Mouse (Mus musculus) large intestine, adult 2 months (tissue): ENCODE results near the gene Speg. TPM values are rescaled to one million over a fixed set of nuclear protein-coding genes. Genes with fewer than 3 reads are reported as not detected.

Experiments
- DNase-seq: peaks from one replicate; pipeline ENCODE4 v3.0.0-alpha.2; 2012; ENCODE audit warnings: low read depth, low spot score
- WGBS: fragments of 180-500 bp; shearing (Covaris S2); methylation state at CpG from one replicate; pipeline ENCODE4 v1.1.7; 2018; 5-methylcytosine and 5-hydroxymethylcytosine counted together
- polyA plus RNA-seq: library from polyadenylated mRNA; depleted of rRNA; stranded (reverse); fragments of >200 nt; gene quantifications from 2 replicates; pipeline ENCODE4 v1.2.3, GENCODE M21; 2012; rRNA removed

Speg gene
- 20.6 and 22.7 TPM in 2 replicates for polyA plus RNA-seq

DNA sequence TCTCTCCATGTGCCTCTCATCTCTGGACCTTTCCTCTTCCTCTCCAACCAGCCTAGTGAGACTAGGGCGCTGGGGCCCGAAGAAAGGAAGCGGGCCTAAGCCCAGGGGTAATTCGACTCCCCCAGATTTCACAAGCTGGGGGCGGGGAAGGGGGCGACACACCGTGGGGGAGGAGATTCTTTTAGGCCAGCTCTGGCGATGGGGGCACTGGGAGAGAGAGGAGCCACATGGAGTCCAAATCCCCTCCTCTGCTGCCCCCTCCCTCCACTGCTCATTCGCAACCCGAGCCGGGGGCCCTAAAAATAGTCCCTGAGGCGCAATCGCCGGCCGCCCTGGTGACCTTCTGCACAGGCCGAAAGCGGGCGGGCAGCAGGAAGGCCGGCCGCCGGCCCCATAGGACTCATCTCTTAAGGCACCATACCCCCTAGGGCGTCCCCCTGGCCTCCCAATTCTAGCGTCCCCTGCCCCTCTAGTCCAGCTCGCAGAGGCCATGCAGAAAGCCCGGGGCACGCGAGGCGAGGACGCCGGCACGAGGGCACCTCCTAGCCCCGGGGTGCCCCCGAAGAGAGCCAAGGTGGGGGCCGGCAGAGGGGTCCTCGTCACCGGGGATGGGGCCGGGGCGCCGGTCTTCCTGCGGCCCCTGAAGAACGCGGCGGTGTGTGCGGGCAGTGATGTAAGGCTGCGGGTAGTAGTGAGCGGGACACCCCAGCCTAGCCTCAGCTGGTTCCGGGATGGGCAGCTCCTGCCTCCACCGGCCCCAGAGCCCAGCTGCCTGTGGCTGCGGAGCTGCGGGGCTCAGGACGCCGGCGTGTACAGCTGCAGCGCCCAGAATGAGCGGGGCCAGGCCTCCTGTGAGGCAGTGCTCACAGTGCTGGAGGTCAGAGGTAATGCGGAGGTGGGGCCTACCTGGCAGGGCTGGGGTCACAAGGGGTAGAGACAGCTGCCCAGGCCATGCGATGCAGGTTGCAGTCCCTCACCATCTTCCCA lies at the start of gene Speg:
Gene Speg (plus strand): TSS at position 348 of the 987 bp plus-strand sequence.
- DNase-seq = no peak
- WGBS = 35% methylated on average over 57 of the region's 57 CpGs

DNA sequence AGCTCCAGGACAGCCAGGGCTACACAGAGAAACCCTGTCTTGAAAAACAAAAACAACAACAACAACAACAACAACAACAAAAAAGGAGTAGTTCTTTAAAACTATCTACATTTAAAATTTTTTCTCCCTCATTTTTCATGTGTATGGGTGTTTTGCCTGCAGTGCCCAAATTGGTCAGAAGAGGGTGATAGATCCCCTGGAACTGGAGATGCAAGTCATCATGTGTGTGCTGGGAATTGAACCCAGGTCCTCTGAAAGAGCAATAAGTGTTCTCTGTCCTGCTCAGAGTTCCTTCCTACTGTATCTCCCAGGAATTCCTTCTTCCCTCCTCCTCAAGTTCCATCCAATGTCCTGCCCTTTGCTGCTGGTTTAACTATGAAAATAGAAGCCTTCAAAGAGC lies 47.6 kb upstream of the Speg start:
- DNase-seq = no peak

- 92% methylated on average over 1 of the region's 1 CpGs for WGBS
- DNase-seq = no peak
These were observed 43.8 kb upstream of the Speg start for GRCm38 (mm10) chr1:75331271-75331670.

GRCm38 (mm10) chr1:75336461-75336860 lies 38.6 kb upstream of the Speg start:
- 36% methylated on average over 3 of the region's 3 CpGs for WGBS
- no peak for DNase-seq

GRCm38 (mm10) chr1:75337097-75337496 lies 38.0 kb upstream of the Speg start:
- 39% methylated on average over 9 of the region's 9 CpGs for WGBS
- DNase-seq = no peak

DNA sequence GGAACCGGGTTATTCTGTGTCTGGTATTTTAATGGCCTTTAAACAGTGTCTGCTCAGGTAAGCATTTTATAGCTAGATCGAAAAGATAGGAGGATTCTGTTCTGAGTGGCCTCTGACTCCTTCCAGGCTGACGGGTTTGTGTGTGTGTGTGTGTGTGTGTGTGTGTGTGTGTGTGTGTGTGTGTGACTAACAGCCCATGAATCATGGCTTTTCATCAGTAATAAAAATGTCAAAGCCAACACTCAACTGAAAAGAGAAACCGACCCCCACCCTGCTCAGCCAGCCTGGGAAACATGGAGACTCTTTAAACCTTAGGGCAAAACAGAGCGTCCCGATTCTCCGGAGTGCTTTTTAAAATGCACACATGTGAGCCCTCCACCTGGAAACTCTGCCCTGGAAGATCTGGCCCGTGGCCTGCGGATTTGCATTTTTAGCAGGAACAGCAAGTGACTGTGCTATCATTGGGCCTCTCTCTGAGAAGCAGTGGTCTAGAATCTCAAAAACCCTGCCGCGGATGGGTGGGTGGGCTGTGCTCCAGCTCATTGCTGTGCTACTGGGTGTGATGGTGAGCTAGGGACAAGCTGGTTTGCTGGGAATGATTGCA lies 36.9 kb upstream of the Speg start:
- no peak for DNase-seq

DNA sequence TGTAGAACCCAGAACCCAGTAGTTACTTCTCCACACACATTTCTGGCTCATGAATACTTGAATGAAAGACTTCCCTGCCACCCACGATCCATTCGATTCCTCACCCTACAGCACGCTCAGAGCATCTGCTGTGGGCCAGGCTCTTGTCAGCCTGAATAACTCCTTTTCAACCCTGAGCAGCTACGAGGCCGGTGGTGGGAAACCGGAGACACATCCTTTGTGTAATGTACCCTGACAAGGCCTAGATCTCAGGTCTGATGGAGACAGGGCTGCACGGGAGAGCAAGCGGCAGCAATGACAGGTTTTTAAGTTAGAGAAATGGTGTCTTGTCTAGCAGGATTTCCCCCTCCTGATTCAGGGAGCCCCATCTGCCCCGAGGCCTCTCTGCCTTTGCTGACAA lies 35.8 kb upstream of the Speg start:
- WGBS = 82% methylated on average over 9 of the region's 9 CpGs
- no peak for DNase-seq

More for the DNA sequence above, 36.9 kb upstream of the Speg start:
- 7% methylated on average over 11 of the region's 11 CpGs for WGBS

DNA sequence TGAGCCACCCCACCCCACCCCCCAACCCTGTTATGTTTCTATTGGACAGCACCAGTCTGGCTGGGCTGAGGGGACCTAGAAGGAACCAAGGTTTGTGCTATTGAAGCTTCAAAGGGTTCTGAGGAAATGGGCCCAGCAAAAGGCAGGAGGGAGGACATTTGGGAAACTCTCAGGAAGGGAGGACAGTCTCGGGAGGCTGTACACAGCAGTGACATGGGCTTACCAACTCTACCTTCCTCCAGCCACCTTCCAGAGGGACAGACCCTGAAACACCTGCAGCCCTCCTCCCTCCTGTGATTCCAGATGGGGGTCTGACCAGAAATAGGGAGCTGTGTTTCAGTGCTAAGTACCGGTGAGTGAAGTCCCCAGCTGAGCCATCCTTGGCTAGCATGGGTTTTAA lies 34.6 kb upstream of the Speg start:
- DNase-seq = no peak
- 88% methylated on average over 2 of the region's 2 CpGs for WGBS

DNA sequence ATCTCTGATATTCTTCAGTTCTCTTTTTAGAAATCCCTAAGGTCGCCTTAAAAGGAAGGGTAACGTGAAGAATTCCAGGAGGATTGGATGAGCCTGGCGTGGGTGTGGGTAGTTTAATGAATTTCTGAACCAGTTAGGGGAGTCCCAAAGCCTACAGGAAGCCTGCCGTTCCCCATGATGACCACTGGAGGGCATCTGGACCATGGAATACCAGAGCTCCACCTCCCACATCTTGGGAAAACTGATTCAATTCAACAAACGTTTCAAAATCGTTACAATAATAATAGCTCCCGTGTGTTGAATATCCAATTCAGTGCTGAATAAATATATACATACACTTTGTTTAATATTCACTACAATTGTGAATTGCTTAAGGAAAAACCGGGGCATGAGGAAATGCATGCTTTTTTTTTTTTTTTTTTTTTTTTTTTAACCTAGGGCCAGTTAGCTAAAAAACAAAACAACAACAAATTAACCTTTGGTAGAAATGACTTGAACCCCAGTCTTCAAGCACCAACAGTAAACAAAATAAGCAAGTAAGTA lies 32.2 kb upstream of the Speg start:
- no peak for DNase-seq
- 1% methylated on average over 8 of the region's 8 CpGs for whole genome bisulfite sequencing

DNA sequence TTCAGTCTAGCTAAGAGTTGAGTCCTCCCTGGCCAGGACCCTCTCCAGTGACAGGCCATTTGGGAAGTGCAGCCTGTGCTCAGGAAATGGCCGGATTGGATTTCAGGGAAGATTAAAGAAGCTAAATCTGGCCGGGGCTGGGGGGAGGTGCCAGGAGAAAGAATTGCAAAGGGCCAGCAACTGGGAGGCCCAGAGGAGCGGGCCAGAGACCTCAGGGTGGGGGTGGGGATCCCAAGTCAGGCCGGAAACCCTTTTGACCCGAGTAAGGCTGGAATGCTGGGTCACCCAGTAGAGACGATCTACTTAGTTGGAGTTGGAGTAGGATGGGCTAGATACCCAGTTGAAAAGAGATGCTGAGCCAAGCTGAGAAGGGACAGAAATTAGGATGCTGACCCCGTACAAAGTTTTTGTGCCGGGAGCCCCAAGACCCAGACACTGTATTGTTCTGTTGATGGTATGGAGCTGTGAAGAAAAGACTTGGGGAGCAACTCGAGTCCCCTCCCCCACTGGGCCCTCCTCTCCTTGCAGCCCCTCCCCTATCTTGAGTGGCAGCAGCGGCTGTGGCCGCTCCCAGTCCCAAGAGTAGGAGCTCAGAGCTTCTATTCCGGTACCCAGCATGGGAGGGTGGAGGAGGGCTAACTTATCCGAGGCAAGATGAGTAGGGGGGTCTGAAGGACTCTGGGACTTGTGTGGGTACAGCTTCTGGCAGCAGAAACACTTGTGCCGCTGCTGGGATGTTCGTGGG lies 30.6 kb upstream of the Speg start:
- 43% methylated on average over 15 of the region's 15 CpGs for WGBS

DNA sequence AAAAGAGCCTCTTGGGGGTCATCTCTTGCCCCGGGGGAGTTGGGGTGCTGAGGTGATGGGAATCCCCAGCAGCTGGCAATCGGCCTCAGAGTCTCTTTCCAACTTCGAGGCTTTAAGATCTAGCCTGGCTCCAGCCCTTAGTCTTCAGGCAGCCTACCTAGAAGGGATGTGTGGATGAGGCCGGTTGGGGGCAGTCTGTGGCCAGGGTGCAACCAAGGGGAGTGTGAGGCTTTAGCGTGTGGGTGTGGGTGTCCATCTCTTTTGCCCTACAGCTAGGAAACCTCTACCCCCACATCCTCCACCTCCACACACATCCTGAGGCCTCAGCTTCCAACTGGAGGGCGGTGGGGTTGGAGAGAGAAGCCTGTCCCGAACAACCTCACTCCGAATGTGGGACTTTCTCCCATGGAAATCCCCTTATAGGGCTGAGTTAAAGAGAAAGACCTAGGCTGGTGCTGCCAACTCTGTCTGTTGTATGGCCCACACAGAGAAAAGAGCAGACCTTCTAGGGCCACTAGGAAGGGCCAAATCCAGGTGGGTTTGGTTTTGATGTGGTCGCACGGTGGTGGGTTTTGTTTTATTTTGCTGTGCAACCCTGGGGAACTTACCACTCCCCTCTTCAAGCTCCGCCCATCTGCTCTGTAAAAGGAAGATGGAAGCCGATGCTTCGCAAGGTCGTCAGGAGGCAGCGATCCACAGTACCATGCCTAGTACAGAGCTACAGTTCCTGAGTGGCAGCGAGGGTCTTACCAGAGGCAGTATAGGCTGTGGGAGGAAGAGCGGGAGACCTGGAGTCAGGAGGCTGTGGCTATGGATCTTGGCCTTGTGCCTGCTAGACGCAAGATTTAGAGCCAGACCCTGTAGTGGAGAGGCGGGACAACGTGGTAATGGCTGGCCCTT lies 29.8 kb upstream of the Speg start:
- no peak for DNase-seq
- 61% methylated on average over 20 of the region's 20 CpGs for WGBS

More for the DNA sequence above, 30.6 kb upstream of the Speg start:
- DNase-seq = no peak

- DNase-seq = no peak
- WGBS = 61% methylated on average over 5 of the region's 5 CpGs
These were observed 27.8 kb upstream of the Speg start for GRCm38 (mm10) chr1:75347279-75347678.

DNA sequence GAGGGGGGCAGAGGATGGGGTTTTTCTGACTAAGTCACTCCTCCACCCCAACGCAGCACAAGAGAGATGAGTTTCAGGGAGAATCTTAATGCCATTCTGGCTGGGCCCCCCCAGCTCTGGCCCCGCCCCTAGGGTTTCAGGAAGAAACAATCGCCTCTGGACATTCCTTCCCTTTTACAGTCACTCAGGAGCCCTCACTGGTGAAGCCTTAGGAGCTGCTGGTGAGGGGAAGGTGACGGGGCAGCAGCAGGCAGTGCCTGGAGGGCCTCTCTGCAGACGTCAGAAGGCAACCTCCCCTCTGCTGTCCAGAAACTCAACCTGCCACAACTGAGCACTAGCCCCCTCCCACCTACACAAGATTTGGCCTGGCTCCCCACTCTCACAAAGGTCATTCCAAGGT lies 25.8 kb upstream of the Speg start:
- no peak for DNase-seq
- WGBS = 52% methylated on average over 5 of the region's 5 CpGs

- WGBS = 46% methylated on average over 7 of the region's 7 CpGs
- DNase-seq = no peak
These were observed 17.8 kb upstream of the Speg start for GRCm38 (mm10) chr1:75357261-75357660.

GRCm38 (mm10) chr1:75358009-75358408 lies 17.1 kb upstream of the Speg start:
- 88% methylated on average over 4 of the region's 4 CpGs for WGBS
- DNase-seq = no peak

GRCm38 (mm10) chr1:75359346-75359745 lies 15.8 kb upstream of the Speg start:
- WGBS = 75% methylated on average over 13 of the region's 13 CpGs
- DNase-seq = no peak

DNA sequence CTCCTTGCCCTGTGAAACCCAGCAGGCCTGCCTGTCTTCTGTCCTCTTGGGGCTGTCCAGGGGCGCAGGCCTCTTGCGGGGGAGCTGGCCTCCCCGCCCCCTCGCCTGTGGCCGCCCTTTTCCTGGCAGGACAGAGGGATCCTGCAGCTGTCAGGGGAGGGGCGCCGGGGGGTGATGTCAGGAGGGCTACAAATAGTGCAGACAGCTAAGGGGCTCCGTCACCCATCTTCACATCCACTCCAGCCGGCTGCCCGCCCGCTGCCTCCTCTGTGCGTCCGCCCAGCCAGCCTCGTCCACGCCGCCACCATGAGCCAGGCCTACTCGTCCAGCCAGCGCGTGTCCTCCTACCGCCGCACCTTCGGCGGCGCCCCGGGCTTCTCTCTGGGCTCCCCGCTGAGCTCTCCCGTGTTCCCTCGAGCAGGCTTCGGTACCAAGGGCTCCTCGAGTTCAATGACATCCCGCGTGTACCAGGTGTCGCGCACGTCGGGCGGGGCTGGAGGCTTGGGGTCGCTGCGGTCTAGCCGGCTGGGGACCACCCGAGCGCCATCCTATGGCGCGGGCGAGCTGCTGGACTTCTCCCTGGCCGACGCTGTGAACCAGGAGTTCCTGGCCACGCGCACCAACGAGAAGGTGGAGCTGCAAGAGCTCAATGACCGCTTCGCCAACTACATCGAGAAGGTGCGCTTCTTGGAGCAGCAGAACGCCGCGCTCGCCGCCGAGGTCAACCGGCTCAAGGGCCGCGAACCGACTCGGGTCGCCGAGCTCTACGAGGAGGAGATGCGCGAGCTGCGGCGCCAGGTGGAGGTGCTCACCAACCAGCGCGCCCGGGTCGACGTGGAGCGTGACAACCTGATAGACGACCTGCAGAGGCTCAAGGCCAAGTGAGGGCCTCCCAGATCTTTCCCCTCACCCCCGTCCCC lies 14.7 kb upstream of the Speg start, which contains the start of gene Des:
Gene Des (plus strand): TSS at position 218 of the 920 bp plus-strand sequence.
- WGBS = 7% methylated on average over 78 of the region's 80 CpGs

GRCm38 (mm10) chr1:75361123-75361522 lies 14.0 kb upstream of the Speg start:
- WGBS = 57% methylated on average over 4 of the region's 4 CpGs
- DNase-seq = no peak

More for the DNA sequence above, 14.7 kb upstream of the Speg start, which contains the start of gene Des:
- no peak for DNase-seq
